Mouse (Mus musculus) small intestine, adult 2 months (tissue): Measurements from ENCODE around the gene B3galt4.

Source experiments
- CTCF ChIP-seq: fragments of 200-500 bp; IDR thresholded peaks from 2 replicates; pipeline ENCODE4 v1.5.1; 2012; ENCODE audit warnings: low read depth, mild to moderate bottlenecking, control low read depth, inconsistent platforms, low read length, moderate library complexity, mixed read lengths; ENCODE audit not compliant: insufficient replicate concordance, insufficient read length; ENCODE audit errors: extremely low read depth
- POLR2A ChIP-seq: fragments of 200-500 bp; IDR thresholded peaks from 2 replicates; pipeline ENCODE4 v1.6.1; 2012; ENCODE audit warnings: low read depth, mild to moderate bottlenecking, control low read depth, inconsistent platforms, low read length, moderate library complexity

DNA sequence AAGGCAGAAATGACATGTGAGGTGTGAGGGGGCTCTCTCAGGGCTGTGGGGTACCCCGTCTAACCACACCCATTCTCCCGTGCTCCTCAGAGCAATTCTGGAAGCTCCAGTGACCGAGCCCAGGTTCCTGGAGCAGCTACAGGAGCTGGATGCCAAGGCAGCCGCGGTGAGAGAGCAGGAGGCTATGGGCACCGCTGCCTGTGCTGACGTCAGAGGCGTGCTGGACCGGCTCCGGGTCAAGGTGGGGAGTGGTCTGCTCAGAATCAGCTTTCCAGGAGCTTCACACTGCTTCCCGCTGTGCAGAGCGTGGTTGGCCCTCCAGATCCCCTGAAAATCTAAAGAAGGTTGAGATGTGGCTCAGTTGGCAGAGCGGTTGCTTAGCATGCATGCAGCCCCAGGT, 7.8 kb upstream of the B3galt4 start:
- no peak for TF ChIP-seq POLR2A
- TF ChIP-seq CTCF: no peak
